Mouse (Mus musculus): ENCODE measurements around the gene Tax1bp3. TPM values are rescaled to one million over a fixed set of nuclear protein-coding genes. Genes with fewer than 3 reads are reported as not detected.
A peak's percentile ranks its signal among the peaks of the same experiment; 100 is the strongest.

Tax1bp3 gene
- total and polyA plus RNA-seq, 3 experiments = 2.6 to 3.3 (median 2.8) TPM

DNA sequence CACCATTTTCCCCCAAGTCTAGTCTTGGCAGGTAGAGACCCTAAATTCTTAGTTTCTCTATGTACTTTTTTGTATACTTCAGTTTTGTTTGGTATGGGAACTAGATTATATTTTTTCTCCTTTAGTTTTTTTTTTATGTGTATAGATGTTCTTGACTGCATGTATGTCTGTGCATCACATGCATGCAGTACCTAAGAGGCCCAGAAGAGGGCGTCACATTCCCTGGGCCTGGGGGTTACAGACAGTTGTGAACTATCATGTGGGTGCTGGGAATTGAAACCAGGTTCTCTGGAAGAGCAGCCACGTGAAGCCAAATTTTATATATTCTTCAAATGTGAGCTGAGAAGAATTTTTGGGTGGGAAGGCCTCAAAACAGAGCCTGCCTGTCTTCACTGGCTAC, 42.8 kb downstream of the Tax1bp3 start:
- Histone ChIP-seq H3K9me3 (replicated peaks; ENCODE audit: low read length) (peaks cover 5% of the 10 kb centered on the region), H3K4me3 (replicated peaks in 1 of 3; ENCODE audit: low read depth in 2 of 3, low read length in 2 of 3, poor library complexity in 1 of 3) (no peak overlapping the region), H3K36me3 (replicated peaks in 1 of 2; ENCODE audit: control insufficient read depth in 1 of 2, insufficient read depth in 1 of 2, low read length in 1 of 2) (no peaks in the 10 kb centered on the region), H3K4me1 (ENCODE audit: control insufficient read depth in 1 of 2, insufficient read depth in 2 of 2) (no peaks in the 10 kb centered on the region), H3K27me3 (replicated peaks) (peaks cover 20% of the 10 kb centered on the region), H3K9ac (ENCODE audit: insufficient read depth, low read depth) (no peak overlapping the region), H3K27ac (ENCODE audit: insufficient read depth, low read depth) (no peak overlapping the region), H3K79me2 (replicated peaks; ENCODE audit: control insufficient read depth, extremely low read depth, insufficient read depth, poor library complexity, severe bottlenecking) (no peaks in the 10 kb centered on the region), H3K4me2 (ENCODE audit: insufficient read depth, low read depth, poor library complexity, severe bottlenecking) (no peak overlapping the region)
- in situ Hi-C loops (cut with MboI; ENCODE audit: low pct_ligation_motif_present, low pct_unique_long_range_greater_than_20kb, low sequenced_read_pairs) = no loop called here
- no peak for DNase-seq (ENCODE audit: extremely low read depth)
- dilution Hi-C loops (cut with MboI; ENCODE audit: extremely low pct_ligation_motif_present, extremely low pct_unique_long_range_greater_than_20kb, low sequenced_read_pairs) = no loop called here
- TF ChIP-seq CTCF (conservative IDR thresholded peaks at IDR 0.05 in 1 of 2, IDR thresholded peaks at IDR 0.05 in 1 of 2; ENCODE audit: low read depth in 2 of 2, low read length in 2 of 2) (peak in 1 of 2 experiments; percentile 33; a peak in 1 of 4 replicates), MAZ (IDR thresholded peaks at IDR 0.05; ENCODE audit: low read depth, low read length) (no peak)

DNA sequence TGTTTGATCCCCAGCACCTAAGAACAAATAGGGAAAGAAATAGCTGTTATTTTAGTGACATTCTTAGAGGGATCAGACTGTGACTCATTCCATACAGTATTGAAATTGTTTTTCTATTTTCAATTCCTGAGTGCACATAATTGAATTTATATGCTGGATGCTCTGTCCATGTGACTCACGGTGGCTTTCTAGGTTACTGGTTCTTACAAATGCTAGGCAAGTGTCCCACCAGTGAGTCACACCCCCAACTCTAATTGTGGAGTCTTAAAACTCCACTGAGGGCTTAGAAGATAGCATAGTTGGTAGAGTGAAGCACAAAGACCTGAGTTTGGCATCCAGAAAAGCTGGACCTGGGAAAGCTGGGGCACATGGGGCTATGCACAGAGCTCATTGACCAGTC, 43.8 kb downstream of the Tax1bp3 start:
- Histone ChIP-seq H3K27ac (ENCODE audit: insufficient read depth, low read depth) (no peak overlapping the region), H3K9me3 (replicated peaks; ENCODE audit: low read length) (peaks cover 5% of the 10 kb centered on the region), H3K27me3 (replicated peaks) (peaks cover 24% of the 10 kb centered on the region), H3K36me3 (replicated peaks in 1 of 2; ENCODE audit: control insufficient read depth in 1 of 2, insufficient read depth in 1 of 2, low read length in 1 of 2) (no peaks in the 10 kb centered on the region), H3K4me2 (ENCODE audit: insufficient read depth, low read depth, poor library complexity, severe bottlenecking) (no peak overlapping the region), H3K79me2 (replicated peaks; ENCODE audit: control insufficient read depth, extremely low read depth, insufficient read depth, poor library complexity, severe bottlenecking) (no peaks in the 10 kb centered on the region), H3K9ac (ENCODE audit: insufficient read depth, low read depth) (no peak overlapping the region), H3K4me3 (replicated peaks in 1 of 3; ENCODE audit: low read depth in 2 of 3, low read length in 2 of 3, poor library complexity in 1 of 3) (no peak overlapping the region), H3K4me1 (ENCODE audit: control insufficient read depth in 1 of 2, insufficient read depth in 2 of 2) (no peaks in the 10 kb centered on the region)
- no peak for DNase-seq (ENCODE audit: extremely low read depth)
- dilution Hi-C loops (cut with MboI; ENCODE audit: extremely low pct_ligation_motif_present, extremely low pct_unique_long_range_greater_than_20kb, low sequenced_read_pairs) = no loop called here
- in situ Hi-C loops (cut with MboI; ENCODE audit: low pct_ligation_motif_present, low pct_unique_long_range_greater_than_20kb, low sequenced_read_pairs) = no loop called here
- no peak for TF ChIP-seq E2F4 (IDR thresholded peaks at IDR 0.05; ENCODE audit: insufficient replicate concordance, low read depth, low read length)
- TF ChIP-seq MAX (IDR thresholded peaks at IDR 0.05; ENCODE audit: low read length) = no peak
- no peak for TF ChIP-seq SMC3 (IDR thresholded peaks at IDR 0.05; ENCODE audit: low read depth, low read length)
- TF ChIP-seq SIN3A (IDR thresholded peaks at IDR 0.05; ENCODE audit: low read length) = no peak
- TF ChIP-seq EP300 (IDR thresholded peaks at IDR 0.05; ENCODE audit: low read length) = no peak
- TF ChIP-seq HCFC1 (IDR thresholded peaks at IDR 0.05; ENCODE audit: low read depth, low read length) = no peak
- TF ChIP-seq TBP (conservative IDR thresholded peaks at IDR 0.05; ENCODE audit: low read depth, low read length) = no peak
- TF ChIP-seq UBTF (IDR thresholded peaks at IDR 0.05; ENCODE audit: low read depth, low read length) = no peak
- no peak for TF ChIP-seq ZKSCAN1 (IDR thresholded peaks at IDR 0.05; ENCODE audit: borderline replicate concordance, low read depth, low read length)
- no peak for TF ChIP-seq KAT2A (IDR thresholded peaks at IDR 0.05; ENCODE audit: insufficient replicate concordance, low read length)

DNA sequence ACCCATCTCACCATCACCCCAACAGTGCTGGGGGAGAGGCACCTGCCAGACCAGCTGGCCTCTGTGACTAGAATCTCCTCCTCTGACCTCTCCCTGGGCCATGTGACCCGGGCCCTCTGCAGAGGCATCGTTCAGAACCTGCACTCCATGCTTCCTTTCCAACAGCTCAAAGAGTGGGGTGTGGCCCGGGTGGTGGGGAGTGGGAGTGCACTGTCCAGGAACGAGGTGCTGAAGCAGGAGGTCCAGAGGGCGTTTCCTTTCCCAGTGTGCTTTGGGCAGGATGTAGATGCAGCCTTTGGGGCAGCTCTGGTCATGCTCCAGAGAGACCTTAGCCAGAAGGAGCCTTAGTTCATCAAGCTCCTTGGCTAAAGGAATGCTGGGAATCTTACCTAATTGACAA, 46.0 kb downstream of the Tax1bp3 start:
- dilution Hi-C loops (cut with MboI; ENCODE audit: extremely low pct_ligation_motif_present, extremely low pct_unique_long_range_greater_than_20kb, low sequenced_read_pairs) = no loop called here
- no peak overlapping the region for H3K4me3 ChIP-seq (replicated peaks in 1 of 3; ENCODE audit: low read depth in 2 of 3, low read length in 2 of 3, poor library complexity in 1 of 3)
- TF ChIP-seq RCOR1 (conservative IDR thresholded peaks at IDR 0.05; ENCODE audit: low read depth, low read length) = no peak
- TF ChIP-seq ZNF384 (IDR thresholded peaks at IDR 0.05; ENCODE audit: low read depth, low read length) = no peak
- TF ChIP-seq EP300 (IDR thresholded peaks at IDR 0.05; ENCODE audit: low read length) = no peak
- TF ChIP-seq ZMIZ1 (IDR thresholded peaks at IDR 0.05; ENCODE audit: low read depth, low read length) = no peak
- TF ChIP-seq BHLHE40 (IDR thresholded peaks at IDR 0.05; ENCODE audit: low read depth, low read length) = no peak
- no peak for TF ChIP-seq ZKSCAN1 (IDR thresholded peaks at IDR 0.05; ENCODE audit: borderline replicate concordance, low read depth, low read length)
- TF ChIP-seq MAZ (IDR thresholded peaks at IDR 0.05; ENCODE audit: low read depth, low read length) = no peak
- TF ChIP-seq SIN3A (IDR thresholded peaks at IDR 0.05; ENCODE audit: low read length) = no peak
- no peak for TF ChIP-seq JUND (conservative IDR thresholded peaks at IDR 0.05; ENCODE audit: low read depth, low read length)
- TF ChIP-seq MAFK (IDR thresholded peaks at IDR 0.05; ENCODE audit: insufficient replicate concordance, low read length) = no peak
- no peak for TF ChIP-seq USF1 (IDR thresholded peaks at IDR 0.05; ENCODE audit: low read depth, low read length)
- TF ChIP-seq IRF4 (IDR thresholded peaks at IDR 0.05; ENCODE audit: low read depth, low read length) = no peak
- TF ChIP-seq CTCF (conservative IDR thresholded peaks at IDR 0.05 in 1 of 2, IDR thresholded peaks at IDR 0.05 in 1 of 2; ENCODE audit: low read depth in 2 of 2, low read length in 2 of 2) = no peak
- TF ChIP-seq ZC3H11A (IDR thresholded peaks at IDR 0.05; ENCODE audit: low read depth, low read length) = no peak
- TF ChIP-seq PAX5 (IDR thresholded peaks at IDR 0.05; ENCODE audit: low read length) = no peak

More for the DNA sequence above, 46.0 kb downstream of the Tax1bp3 start:
- in situ Hi-C loops (cut with MboI; ENCODE audit: low pct_ligation_motif_present, low pct_unique_long_range_greater_than_20kb, low sequenced_read_pairs) = no loop called here
- H3K4me2 ChIP-seq (ENCODE audit: insufficient read depth, low read depth, poor library complexity, severe bottlenecking) = no peak overlapping the region
- peaks cover 5% of the 10 kb centered on the region for H3K9me3 ChIP-seq (replicated peaks; ENCODE audit: low read length)
- no peak for DNase-seq (ENCODE audit: extremely low read depth)
- no peaks in the 10 kb centered on the region for H3K4me1 ChIP-seq (ENCODE audit: control insufficient read depth in 1 of 2, insufficient read depth in 2 of 2)
- H3K9ac ChIP-seq (ENCODE audit: insufficient read depth, low read depth) = no peak overlapping the region
- no peaks in the 10 kb centered on the region for H3K79me2 ChIP-seq (replicated peaks; ENCODE audit: control insufficient read depth, extremely low read depth, insufficient read depth, poor library complexity, severe bottlenecking)
- H3K27me3 ChIP-seq (replicated peaks) = peaks cover 30% of the 10 kb centered on the region
- no peak overlapping the region for H3K27ac ChIP-seq (ENCODE audit: insufficient read depth, low read depth)
- no peaks in the 10 kb centered on the region for H3K36me3 ChIP-seq (replicated peaks in 1 of 2; ENCODE audit: control insufficient read depth in 1 of 2, insufficient read depth in 1 of 2, low read length in 1 of 2)
